Mouse (Mus musculus): ENCODE measurements around the gene Pvalb.
A peak's percentile ranks its signal among the peaks of the same experiment; 100 is the strongest.

- TF ChIP-seq CTCF (IDR thresholded peaks at IDR 0.05; ENCODE audit: low read depth) (peak; percentile 31; the same call in 1 of the 2 replicates), EP300 (optimal IDR thresholded peaks at IDR 0.05) (no peak)
Observed at GRCm38 (mm10) chr15:78171651-78172050, 34.5 kb downstream of the Pvalb start.
